Mouse (Mus musculus): ENCODE measurements around the gene Kif23. TPM values are rescaled to one million over a fixed set of nuclear protein-coding genes. Genes with fewer than 3 reads are reported as not detected.

Kif23 gene
- polyA plus RNA-seq, 1 experiment = 182 TPM

GRCm38 (mm10) chr9:61959921-61960569 lies 13.5 kb upstream of the Kif23 start:
- Histone ChIP-seq H3K4me3 (ENCODE audit: low read depth, low read length) (no peak overlapping the region), H3K36me3 (ENCODE audit: control insufficient read depth, insufficient read depth, low read length, poor library complexity, severe bottlenecking) (no peaks in the 10 kb centered on the region), H3K27me3 (ENCODE audit: control insufficient read depth, insufficient read depth, low read length, poor library complexity, severe bottlenecking) (no peaks in the 10 kb centered on the region), H3K4me1 (ENCODE audit: control insufficient read depth, insufficient read depth, low read length) (no peaks in the 10 kb centered on the region), H3K9me3 (replicated peaks; ENCODE audit: control insufficient read depth, insufficient read depth, low read length, poor library complexity, severe bottlenecking) (no peaks in the 10 kb centered on the region), H3K9ac (ENCODE audit: low read depth, poor library complexity, severe bottlenecking) (no peak overlapping the region), H3K27ac (ENCODE audit: insufficient read depth, low read length) (no peak overlapping the region)
- TF ChIP-seq EP300 (IDR thresholded peaks at IDR 0.05; ENCODE audit: insufficient read depth, low read depth, low read length) = no peak
- TF ChIP-seq CTCF (IDR thresholded peaks at IDR 0.05; ENCODE audit: low read depth, low read length) = no peak
- no peak for TF ChIP-seq POLR2A (IDR thresholded peaks at IDR 0.05; ENCODE audit: insufficient read depth, low read length)

GRCm38 (mm10) chr9:61954707-61955106 lies 8.1 kb upstream of the Kif23 start:
- Histone ChIP-seq H3K4me1 (ENCODE audit: control insufficient read depth, insufficient read depth, low read length) (no peaks in the 10 kb centered on the region), H3K36me3 (ENCODE audit: control insufficient read depth, insufficient read depth, low read length, poor library complexity, severe bottlenecking) (no peaks in the 10 kb centered on the region), H3K9ac (ENCODE audit: low read depth, poor library complexity, severe bottlenecking) (no peak overlapping the region), H3K9me3 (replicated peaks; ENCODE audit: control insufficient read depth, insufficient read depth, low read length, poor library complexity, severe bottlenecking) (no peaks in the 10 kb centered on the region), H3K27me3 (ENCODE audit: control insufficient read depth, insufficient read depth, low read length, poor library complexity, severe bottlenecking) (no peaks in the 10 kb centered on the region), H3K4me3 (ENCODE audit: low read depth, low read length) (no peak overlapping the region), H3K27ac (ENCODE audit: insufficient read depth, low read length) (no peak overlapping the region)
- TF ChIP-seq POLR2A (IDR thresholded peaks at IDR 0.05; ENCODE audit: insufficient read depth, low read length) = no peak
- no peak for TF ChIP-seq CTCF (IDR thresholded peaks at IDR 0.05; ENCODE audit: low read depth, low read length)

DNA sequence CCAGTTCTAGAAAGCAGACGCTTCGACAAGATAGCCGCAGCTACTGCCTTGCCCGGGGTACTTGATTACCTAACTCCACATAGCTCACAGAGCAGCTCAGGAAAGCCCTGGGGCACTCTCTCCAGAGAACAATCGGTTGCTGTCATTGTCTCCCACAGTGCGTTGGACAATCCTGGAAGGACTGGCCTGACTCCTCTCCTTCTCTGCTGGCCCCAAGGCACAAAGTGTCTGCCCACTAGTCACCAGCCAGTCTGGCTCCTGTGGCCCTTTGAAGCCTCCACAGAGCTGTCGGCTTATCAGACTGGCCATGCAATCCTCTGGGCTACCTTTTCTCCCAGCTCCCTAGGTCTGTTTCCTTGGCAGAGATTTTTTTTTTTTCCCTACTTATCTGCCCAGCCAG lies 5.7 kb upstream of the Kif23 start:
- Histone ChIP-seq H3K4me1 (ENCODE audit: control insufficient read depth, insufficient read depth, low read length) (no peaks in the 10 kb centered on the region), H3K9ac (ENCODE audit: low read depth, poor library complexity, severe bottlenecking) (no peak overlapping the region), H3K9me3 (replicated peaks; ENCODE audit: control insufficient read depth, insufficient read depth, low read length, poor library complexity, severe bottlenecking) (no peaks in the 10 kb centered on the region), H3K27me3 (ENCODE audit: control insufficient read depth, insufficient read depth, low read length, poor library complexity, severe bottlenecking) (no peaks in the 10 kb centered on the region), H3K4me3 (ENCODE audit: low read depth, low read length) (no peak overlapping the region), H3K27ac (ENCODE audit: insufficient read depth, low read length) (no peak overlapping the region), H3K36me3 (ENCODE audit: control insufficient read depth, insufficient read depth, low read length, poor library complexity, severe bottlenecking) (no peaks in the 10 kb centered on the region)
- no peak for TF ChIP-seq CTCF (IDR thresholded peaks at IDR 0.05; ENCODE audit: low read depth, low read length)
- no peak for TF ChIP-seq POLR2A (IDR thresholded peaks at IDR 0.05; ENCODE audit: insufficient read depth, low read length)
- 0 out of 2 replicates have a peak, but pooled peaks have one; percentile 45 for TF ChIP-seq EP300 (IDR thresholded peaks at IDR 0.05; ENCODE audit: insufficient read depth, low read depth, low read length)

- Histone ChIP-seq H3K36me3 (ENCODE audit: control insufficient read depth, insufficient read depth, low read length, poor library complexity, severe bottlenecking) (peaks cover 11% of the 10 kb centered on the region), H3K4me3 (ENCODE audit: low read depth, low read length) (peak overlapping the region; percentile 91), H3K27ac (ENCODE audit: insufficient read depth, low read length) (peak overlapping the region; percentile 13; the same call in 1 of the 2 replicates)
Observed at GRCm38 (mm10) chr9:61947402-61948346, 1.1 kb upstream of the Kif23 start.

GRCm38 (mm10) chr9:61945973-61946611 lies 482 bp downstream of the Kif23 start:
- no peaks in the 10 kb centered on the region for H3K9me3 ChIP-seq (replicated peaks; ENCODE audit: control insufficient read depth, insufficient read depth, low read length, poor library complexity, severe bottlenecking)
- TF ChIP-seq EP300 (IDR thresholded peaks at IDR 0.05; ENCODE audit: insufficient read depth, low read depth, low read length) (no peak), POLR2A (IDR thresholded peaks at IDR 0.05; ENCODE audit: insufficient read depth, low read length) (no peak), CTCF (IDR thresholded peaks at IDR 0.05; ENCODE audit: low read depth, low read length) (no peak)
- H3K27me3 ChIP-seq (ENCODE audit: control insufficient read depth, insufficient read depth, low read length, poor library complexity, severe bottlenecking) = no peaks in the 10 kb centered on the region
- peaks cover 3% of the 10 kb centered on the region for H3K4me1 ChIP-seq (ENCODE audit: control insufficient read depth, insufficient read depth, low read length)
- H3K9ac ChIP-seq (ENCODE audit: low read depth, poor library complexity, severe bottlenecking) = peak overlapping the region; percentile 65
- H3K36me3 ChIP-seq (ENCODE audit: control insufficient read depth, insufficient read depth, low read length, poor library complexity, severe bottlenecking) = peaks cover 24% of the 10 kb centered on the region
- H3K27ac ChIP-seq (ENCODE audit: insufficient read depth, low read length) = peak overlapping the region; percentile 21
- H3K4me3 ChIP-seq (ENCODE audit: low read depth, low read length) = peak overlapping the region; percentile 67

More at GRCm38 (mm10) chr9:61947402-61948346, 1.1 kb upstream of the Kif23 start:
- peaks cover 3% of the 10 kb centered on the region for H3K4me1 ChIP-seq (ENCODE audit: control insufficient read depth, insufficient read depth, low read length)
- H3K9me3 ChIP-seq (replicated peaks; ENCODE audit: control insufficient read depth, insufficient read depth, low read length, poor library complexity, severe bottlenecking) = no peaks in the 10 kb centered on the region
- TF ChIP-seq EP300 (IDR thresholded peaks at IDR 0.05; ENCODE audit: insufficient read depth, low read depth, low read length) (0 out of 2 replicates have a peak, but pooled peaks have one; percentile 15), CTCF (IDR thresholded peaks at IDR 0.05; ENCODE audit: low read depth, low read length) (peak; percentile 90), POLR2A (IDR thresholded peaks at IDR 0.05; ENCODE audit: insufficient read depth, low read length) (no peak)
- peak overlapping the region; percentile 62 for H3K9ac ChIP-seq (ENCODE audit: low read depth, poor library complexity, severe bottlenecking)
- H3K27me3 ChIP-seq (ENCODE audit: control insufficient read depth, insufficient read depth, low read length, poor library complexity, severe bottlenecking) = no peaks in the 10 kb centered on the region
